Mouse (Mus musculus) liver, embryonic 13.5 days (tissue): ENCODE measurements at regions not wholly inside any gene's neighbourhood (a gene's known extent, or its start where the extent isn't known, plus 50 kb on each side); places are given as distances from the start of the nearest gene placed in this dataset.
A peak's percentile ranks its signal among the peaks of the same experiment; 100 is the strongest.

Experiments used
- ATAC-seq: fragments of 200-750 bp; cut with Nextera tagmentation; 2 replicates; pipeline ENCODE4 v1.8.0; 2017; ENCODE audit warnings: low read depth, mild to moderate bottlenecking, moderate number of reproducible peaks, moderate library complexity
- DNase-seq: peaks from one replicate; pipeline ENCODE4 v3.0.0; 2022
- H3K27ac ChIP-seq: fragments of 300-500 bp; sonication (generic); 2 replicates; pipeline ENCODE4 v1.5.1; 2015; ENCODE audit warnings: moderate library complexity, mild to moderate bottlenecking, inconsistent platforms
- H3K27me3 ChIP-seq: fragments of 300-500 bp; sonication (generic); 2 replicates; pipeline ENCODE4 v1.6.1; 2015; ENCODE audit warnings: mild to moderate bottlenecking, inconsistent platforms
- H3K36me3 ChIP-seq: fragments of 300-500 bp; sonication (generic); 2 replicates; pipeline ENCODE4 v1.6.1; 2015; ENCODE audit warnings: mild to moderate bottlenecking, inconsistent platforms
- H3K4me1 ChIP-seq: fragments of 300-500 bp; sonication (generic); replicated peaks from 2 replicates; pipeline ENCODE4 v1.6.1; 2015; ENCODE audit warnings: inconsistent platforms
- H3K4me2 ChIP-seq: fragments of 300-500 bp; sonication (generic); 2 replicates; pipeline ENCODE4 v1.6.1; 2015; ENCODE audit warnings: inconsistent platforms, mild to moderate bottlenecking, moderate library complexity
- H3K4me3 ChIP-seq: fragments of 300-500 bp; sonication (generic); replicated peaks from 2 replicates; pipeline ENCODE4 v1.5.1; 2015; ENCODE audit warnings: mild to moderate bottlenecking, inconsistent platforms
- H3K9ac ChIP-seq: fragments of 300-500 bp; sonication (generic); 2 replicates; pipeline ENCODE4 v1.6.1; 2015; ENCODE audit warnings: mild to moderate bottlenecking, inconsistent platforms
- H3K9me3 ChIP-seq: fragments of 300-500 bp; sonication (generic); replicated peaks from 2 replicates; pipeline ENCODE4 v1.6.1; 2016; ENCODE audit warnings: inconsistent platforms
- WGBS: fragments of 180-500 bp; shearing (Covaris S2); methylation state at CpG from one replicate; pipeline ENCODE4 v1.1.7; 2015; ENCODE audit not compliant: insufficient replicate concordance; 5-methylcytosine and 5-hydroxymethylcytosine counted together

DNA sequence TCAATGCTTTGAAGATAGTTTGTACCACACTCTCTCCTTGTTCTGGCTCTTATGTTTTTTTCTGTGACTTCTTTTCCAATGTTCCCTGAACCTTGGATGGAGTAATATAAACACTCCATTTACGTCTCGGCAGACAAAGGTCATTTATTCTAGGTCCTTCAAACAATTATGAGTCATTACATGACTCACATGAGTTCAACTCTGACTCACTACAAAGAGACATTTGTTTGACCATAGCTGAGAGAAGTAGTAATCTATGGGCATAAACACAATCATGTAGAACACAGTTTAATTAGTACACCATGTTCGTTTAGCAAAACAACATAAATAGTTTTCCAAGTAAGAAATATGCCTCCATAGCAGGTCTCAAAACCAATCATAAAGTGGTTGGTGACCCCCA is 59.6 kb upstream of the Hmgcll1 start:
- ATAC-seq (no peak), DNase-seq (no peak)
- Histone ChIP-seq H3K9me3 (no peaks in the 10 kb centered on the region), H3K4me2 (no peak overlapping the region), H3K27ac (no peak overlapping the region), H3K9ac (no peak overlapping the region), H3K4me1 (peaks cover 9% of the 10 kb centered on the region), H3K36me3 (no peaks in the 10 kb centered on the region), H3K27me3 (no peaks in the 10 kb centered on the region), H3K4me3 (no peak overlapping the region)
- 59% methylated on average over 3 of the region's 3 CpGs for WGBS

DNA sequence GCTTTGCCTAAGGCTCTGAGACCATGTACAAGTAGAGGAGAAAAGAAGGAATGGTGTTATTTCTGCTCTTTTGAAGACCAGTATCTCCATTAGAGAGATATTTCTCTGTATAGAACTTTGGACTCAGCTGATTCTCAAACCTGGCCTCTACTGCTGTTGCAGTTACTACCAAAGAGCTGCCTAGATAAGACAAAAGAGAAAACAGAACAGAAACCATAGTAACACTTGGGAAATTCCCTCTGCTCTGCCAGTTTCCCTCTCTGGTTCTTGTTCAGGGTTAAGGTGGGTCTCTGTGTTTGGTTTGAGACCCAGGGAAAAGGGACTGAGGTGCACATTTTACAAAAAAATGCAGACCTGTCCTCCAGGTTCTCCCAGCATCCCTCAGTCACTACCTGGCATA is 58.3 kb upstream of the Hmgcll1 start:
- H3K4me1 ChIP-seq: peaks cover 14% of the 10 kb centered on the region
- H3K4me3 ChIP-seq: no peak overlapping the region
- H3K9me3 ChIP-seq: no peaks in the 10 kb centered on the region
- H3K27me3 ChIP-seq: no peaks in the 10 kb centered on the region
- no peak for ATAC-seq
- no peak overlapping the region for H3K9ac ChIP-seq
- no peaks in the 10 kb centered on the region for H3K36me3 ChIP-seq
- no peak for DNase-seq
- H3K4me2 ChIP-seq: no peak overlapping the region
- H3K27ac ChIP-seq: no peak overlapping the region

DNA sequence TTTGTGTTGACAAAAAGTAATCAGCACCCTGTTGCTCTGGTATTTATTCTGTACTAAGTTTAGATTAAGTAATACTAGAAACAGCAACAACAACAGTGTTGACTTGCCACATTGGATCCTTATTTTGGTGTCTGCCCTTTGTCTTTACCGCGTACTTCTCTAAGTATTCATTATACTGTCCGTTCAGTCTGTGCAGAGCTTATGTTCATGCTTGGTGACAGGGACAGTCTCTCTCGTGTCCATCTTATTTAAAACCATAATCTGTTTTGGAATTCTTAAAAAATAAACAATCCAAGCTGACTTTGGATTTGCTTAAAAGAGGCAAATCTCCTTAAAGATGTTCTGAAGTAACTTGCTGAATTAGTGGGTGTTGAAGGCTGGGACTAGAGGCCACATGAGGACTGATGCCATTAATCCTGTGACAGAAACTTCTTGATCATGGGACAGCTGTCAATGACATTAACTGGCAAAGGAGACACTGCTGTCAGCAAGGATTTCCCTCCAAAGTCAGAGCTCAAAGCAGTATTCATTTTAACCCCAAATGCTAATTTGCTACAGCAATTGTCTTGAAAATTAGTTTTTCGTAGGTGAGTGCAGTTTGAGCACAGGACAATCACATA is 55.8 kb upstream of the Hmgcll1 start:
- no peak for DNase-seq

DNA sequence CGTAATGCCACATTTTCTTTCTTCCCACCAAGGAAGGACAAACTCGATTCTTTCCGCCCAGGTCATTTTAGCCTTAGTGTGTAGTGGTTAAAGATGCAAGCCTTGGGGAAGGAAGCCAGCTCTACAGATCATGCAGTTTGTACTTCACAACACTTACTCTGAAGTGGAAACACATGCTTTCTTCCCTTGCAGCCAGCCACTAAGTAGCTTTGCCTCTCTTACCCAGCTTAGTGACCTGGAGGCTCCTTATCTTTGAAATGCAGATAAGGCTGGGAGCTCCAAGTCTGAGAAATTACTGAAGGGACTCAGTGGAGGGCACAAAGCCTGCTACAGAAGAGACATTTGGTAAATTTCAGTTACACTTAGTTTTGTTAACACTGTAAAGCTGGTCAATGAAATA is 54.9 kb upstream of the Hmgcll1 start:
- DNase-seq (peak; percentile 17), ATAC-seq (peak; percentile 89)
- peaks cover 14% of the 10 kb centered on the region for H3K4me1 ChIP-seq
- H3K36me3 ChIP-seq: no peaks in the 10 kb centered on the region
- 45% methylated on average over 3 of the region's 3 CpGs for WGBS
- H3K9ac ChIP-seq: no peak overlapping the region
- H3K4me3 ChIP-seq: no peak overlapping the region
- H3K9me3 ChIP-seq: no peaks in the 10 kb centered on the region
- H3K27ac ChIP-seq: no peak overlapping the region
- H3K4me2 ChIP-seq: no peak overlapping the region
- H3K27me3 ChIP-seq: no peaks in the 10 kb centered on the region

More for the DNA sequence above, 55.8 kb upstream of the Hmgcll1 start:
- peaks cover 14% of the 10 kb centered on the region for H3K4me1 ChIP-seq
- no peak overlapping the region for H3K4me3 ChIP-seq
- ATAC-seq: no peak
- no peaks in the 10 kb centered on the region for H3K36me3 ChIP-seq
- H3K9ac ChIP-seq: no peak overlapping the region
- no peaks in the 10 kb centered on the region for H3K27me3 ChIP-seq
- H3K27ac ChIP-seq: no peak overlapping the region
- H3K4me2 ChIP-seq: no peak overlapping the region
- WGBS: 79% methylated on average over 5 of the region's 5 CpGs
- H3K9me3 ChIP-seq: no peaks in the 10 kb centered on the region

DNA sequence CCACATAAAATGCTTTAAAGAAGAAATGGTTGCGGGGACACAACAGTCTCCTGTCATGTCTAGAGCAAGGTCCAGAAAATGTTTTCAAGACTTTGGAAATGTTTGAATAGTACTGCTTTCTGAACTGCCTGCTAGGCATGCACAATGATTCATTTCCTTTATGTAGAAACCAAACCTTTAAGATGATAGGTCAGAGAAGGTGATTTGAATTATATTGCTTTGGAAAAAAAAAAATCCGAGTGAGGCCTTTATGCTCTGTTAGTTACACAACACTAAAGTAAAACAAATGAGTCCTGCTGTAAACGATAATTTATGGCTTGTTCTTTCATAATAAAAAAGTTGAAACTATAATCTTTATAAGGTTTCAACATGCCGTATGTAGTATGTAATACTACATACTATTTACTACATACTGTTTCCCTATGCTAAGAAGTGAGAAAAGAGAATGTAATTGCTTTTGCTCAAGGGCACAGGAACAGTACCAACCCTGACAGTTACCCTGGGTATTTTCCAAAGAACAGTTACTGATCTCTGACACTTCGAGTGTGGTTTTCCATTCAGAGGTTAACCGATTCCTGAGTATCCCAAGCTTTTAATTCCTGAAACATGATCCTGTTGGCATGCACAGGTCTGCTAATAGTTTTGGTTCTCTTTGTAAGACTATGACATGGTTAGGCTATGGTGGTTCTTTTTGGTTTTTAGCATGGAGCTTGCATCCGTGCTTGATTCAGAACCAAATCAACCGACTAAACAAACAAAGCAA is 53.9 kb upstream of the Hmgcll1 start:
- Histone ChIP-seq H3K9ac (no peak overlapping the region), H3K36me3 (no peaks in the 10 kb centered on the region), H3K9me3 (no peaks in the 10 kb centered on the region), H3K27me3 (no peaks in the 10 kb centered on the region), H3K4me1 (peaks cover 14% of the 10 kb centered on the region), H3K4me3 (no peak overlapping the region), H3K27ac (no peak overlapping the region), H3K4me2 (no peak overlapping the region)
- 66% methylated on average over 8 of the region's 8 CpGs for WGBS
- ATAC-seq: no peak
- DNase-seq: no peak
